Mouse (Mus musculus): ENCODE results near the gene Slc4a2.

Gene Slc4a2

DNA sequence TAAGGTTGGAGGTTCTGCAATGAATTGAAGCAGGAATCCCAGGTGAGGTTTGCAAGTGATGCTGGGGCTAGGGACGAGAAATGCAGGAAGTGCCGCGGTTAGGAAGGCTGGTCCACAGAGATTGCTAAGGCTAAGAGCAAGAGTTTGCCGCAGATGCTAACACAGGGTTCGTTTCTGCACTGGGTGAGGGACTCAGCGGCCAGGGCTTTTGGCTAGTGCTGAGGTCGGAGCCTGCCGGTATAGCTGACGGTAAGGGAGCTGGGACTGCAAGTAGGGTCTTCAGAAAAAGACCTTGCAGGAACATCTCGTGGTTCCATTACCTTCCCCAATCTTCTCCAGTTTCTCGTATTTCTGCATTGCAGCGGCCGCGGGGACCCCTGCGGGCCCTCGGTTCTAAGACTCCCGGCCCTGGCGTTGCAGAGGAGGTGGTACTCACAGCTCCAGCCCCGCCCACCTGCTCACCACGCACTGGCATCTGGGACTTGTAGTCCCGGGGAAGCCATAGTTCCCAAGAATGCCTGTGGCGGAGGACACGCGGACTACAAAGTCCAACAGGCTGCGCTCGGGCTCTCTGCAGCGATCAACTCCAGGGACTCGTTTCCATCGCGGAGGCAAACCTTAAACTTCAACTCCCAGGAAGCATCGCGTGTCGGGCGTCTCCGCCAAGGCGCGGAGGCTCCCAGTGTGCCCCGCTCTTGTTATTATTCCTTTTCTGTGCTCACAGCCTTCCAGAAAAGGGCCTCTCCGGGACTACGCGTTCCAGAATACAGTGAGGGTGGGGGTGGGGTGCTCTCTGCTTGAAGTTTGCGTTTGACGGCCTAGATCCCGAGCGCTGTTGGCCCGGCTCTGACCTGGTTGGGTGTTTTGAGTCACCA lies at the start of gene Slc4a2, which contains the start of gene Cdk5:
TSS of gene Slc4a2 (plus strand) at position 709 of the 875 bp plus-strand sequence.
TSS of gene Cdk5 (minus strand) at position 402 of the 875 bp plus-strand sequence.
- DNase-seq = peak; percentile 100

DNA sequence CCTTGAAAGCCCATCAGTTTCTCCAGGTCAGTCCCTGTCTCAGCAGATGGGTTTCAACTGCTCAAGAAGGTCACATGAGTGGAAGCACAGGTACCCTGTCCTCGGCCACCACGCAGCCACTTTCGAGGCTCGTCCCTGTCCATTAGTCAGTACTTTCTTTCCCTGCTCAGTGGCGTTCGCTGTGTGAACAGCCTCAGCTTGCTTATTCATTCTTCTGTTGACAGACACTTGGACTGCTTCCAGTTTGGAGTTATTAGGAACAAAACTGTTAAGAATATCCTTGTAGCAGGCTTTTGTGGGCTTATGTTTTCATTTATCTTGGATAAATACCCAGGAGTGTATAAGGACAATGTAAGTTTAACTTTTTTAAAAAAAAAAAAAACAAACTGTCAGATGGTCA lies 49.4 kb upstream of the Slc4a2 start:
- DNase-seq = no peak

DNA sequence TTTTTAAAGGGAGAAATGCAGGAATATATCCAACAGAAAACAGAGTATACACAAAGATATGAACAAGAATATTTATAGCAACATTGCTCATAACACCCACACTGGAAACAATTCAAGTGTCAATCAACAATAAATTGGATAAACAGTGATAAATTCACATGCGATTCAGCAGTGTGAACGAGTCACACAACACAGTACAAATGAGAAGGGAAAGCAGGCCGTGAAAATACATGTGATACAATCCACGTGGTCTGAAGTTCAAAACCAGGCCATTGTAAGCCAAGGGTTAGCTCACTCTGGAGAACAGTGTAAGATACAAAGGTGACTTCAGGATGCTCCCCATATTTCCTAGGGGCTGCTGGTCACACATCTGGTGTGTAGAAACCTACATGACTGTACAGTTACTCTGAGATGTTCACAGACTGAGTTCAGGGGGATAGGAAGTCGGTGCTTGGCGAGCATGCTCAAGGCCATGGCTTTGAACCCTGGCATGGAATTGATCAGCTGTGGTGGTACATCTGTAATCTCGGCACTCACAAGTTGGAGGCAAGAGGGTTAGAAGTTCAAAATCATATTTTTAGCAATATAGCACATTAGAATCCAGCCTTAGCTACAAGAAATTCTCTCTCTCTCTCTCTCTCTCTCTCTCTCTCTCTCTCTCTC lies 48.8 kb upstream of the Slc4a2 start:
- DNase-seq = no peak

- no peak for DNase-seq
Observed at GRCm38 (mm10) chr5:24378700-24379099, 44.9 kb upstream of the Slc4a2 start.

DNA sequence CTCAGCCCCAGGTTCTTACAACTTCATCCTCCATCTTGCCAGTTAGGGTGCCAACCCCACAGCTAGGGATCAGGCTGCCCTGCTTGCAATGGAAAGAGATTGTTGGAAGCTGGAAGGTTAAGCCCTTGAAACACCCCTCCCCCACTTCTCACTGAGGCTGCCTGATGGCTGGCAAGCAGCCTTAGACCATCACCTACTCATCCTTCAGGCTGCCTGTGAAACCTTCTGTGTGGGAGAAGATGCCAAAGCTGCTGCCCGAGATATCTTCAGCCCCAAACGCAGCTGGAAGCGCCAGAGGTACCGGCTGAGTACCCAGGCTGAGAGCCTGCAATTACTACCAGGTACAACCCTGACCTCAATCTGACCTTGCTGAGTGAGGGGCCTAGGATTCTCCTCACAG lies 44.1 kb upstream of the Slc4a2 start:
- no peak for DNase-seq

DNA sequence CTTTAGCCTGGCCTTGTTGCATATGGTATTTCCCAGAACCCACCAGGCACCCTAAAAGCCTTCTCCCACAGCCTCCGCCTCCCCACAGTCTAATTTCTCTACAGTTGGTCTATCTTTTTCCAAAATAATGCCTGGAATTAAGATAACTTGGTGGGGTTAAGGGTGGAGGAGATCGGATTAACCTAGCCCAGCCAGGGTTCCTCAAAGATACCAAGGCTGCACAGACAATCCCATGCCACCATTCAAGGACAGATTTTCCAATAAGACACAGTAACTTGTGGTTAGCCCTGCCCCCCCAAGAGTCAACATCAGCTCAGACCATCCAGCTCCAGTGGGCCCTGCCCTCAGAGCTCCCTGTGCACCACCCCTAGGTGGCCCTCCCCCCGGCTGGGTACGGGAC lies 43.1 kb upstream of the Slc4a2 start:
- DNase-seq = no peak

- no peak for DNase-seq
Observed at GRCm38 (mm10) chr5:24381486-24381885, 42.2 kb upstream of the Slc4a2 start.

DNA sequence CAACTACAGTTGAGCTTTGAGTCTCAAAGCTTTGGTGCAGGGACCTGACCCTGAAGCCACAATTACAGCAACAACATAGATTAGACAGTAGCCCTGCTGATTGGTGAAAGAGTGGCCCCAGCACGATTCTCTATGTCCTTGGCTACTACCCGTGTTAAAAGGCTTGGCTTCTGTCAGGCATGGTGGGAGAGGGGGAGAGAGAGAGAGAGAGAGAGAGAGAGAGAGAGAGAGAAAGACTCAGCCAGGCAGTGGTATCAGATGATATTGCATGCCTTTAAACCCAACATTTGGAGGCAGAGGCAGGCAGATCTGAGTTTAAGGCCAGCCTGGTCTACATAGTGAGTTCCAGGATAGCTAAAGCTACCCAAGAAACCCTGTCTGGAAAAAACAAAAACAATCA lies 41.6 kb upstream of the Slc4a2 start:
- no peak for DNase-seq

GRCm38 (mm10) chr5:24383026-24383859 lies 40.4 kb upstream of the Slc4a2 start:
- peak; percentile 99 for DNase-seq

DNA sequence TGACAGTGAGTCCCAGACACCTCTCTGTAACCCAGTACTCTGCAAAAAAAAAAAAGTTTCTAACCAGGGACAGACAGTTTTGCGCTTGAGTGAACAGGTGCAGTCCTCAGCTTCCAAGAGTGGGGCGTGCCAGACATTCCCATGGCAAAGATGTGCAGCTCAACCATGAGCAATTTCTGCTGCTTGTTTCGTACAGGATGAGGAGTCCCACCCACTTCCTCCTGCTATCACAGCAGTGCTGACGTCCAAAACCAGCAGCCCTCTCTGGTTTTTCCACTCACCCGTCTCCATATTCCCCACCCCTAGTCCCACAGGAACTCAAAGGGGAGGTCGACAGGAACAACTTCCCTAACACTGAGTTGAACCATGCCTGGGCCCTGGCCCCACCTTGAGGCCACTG lies 39.2 kb upstream of the Slc4a2 start:
- peak; percentile 99 for DNase-seq

GRCm38 (mm10) chr5:24385374-24385773 lies 38.3 kb upstream of the Slc4a2 start:
- DNase-seq = peak; percentile 91

DNA sequence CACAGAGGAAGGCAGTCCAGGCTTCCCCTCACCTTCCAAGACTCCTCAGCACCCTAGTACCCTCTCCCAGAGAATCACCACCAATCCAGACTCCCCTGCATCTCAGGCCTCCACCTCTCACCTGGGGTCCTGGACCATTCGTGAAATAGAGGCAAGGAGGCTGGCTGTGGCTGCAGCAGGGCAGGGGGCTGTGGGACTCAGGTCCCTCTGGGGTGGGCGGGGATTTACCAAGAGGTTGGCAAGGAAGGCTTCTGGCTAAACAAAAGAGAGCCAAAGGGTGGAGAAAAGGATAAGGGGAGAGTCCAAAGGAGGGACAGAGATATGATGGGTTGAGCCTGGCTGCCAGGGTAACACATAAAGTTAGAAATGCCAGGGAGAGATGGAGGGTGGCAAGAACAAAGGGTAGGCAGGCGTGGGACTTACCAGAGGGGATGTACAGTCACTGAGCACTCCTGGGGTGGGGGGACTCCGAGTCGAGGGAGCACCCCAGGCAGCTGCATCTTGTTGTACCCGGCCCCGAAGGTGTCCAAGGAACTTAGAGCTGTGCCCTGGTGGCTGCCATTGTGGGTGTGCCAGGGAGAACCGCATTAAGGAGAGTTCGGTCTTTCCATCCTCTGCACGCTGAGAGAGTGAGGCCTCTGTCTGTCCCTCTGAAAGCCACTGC lies 37.6 kb upstream of the Slc4a2 start:
- DNase-seq = peak; percentile 93

GRCm38 (mm10) chr5:24387264-24388241 lies 36.1 kb upstream of the Slc4a2 start:
- peak; percentile 96 for DNase-seq

GRCm38 (mm10) chr5:24388246-24388915 lies 35.3 kb upstream of the Slc4a2 start:
- no peak for DNase-seq

- peak; percentile 95 for DNase-seq
Observed at GRCm38 (mm10) chr5:24389011-24389657, 34.5 kb upstream of the Slc4a2 start.

- peak; percentile 92 for DNase-seq
Observed at GRCm38 (mm10) chr5:24389658-24390020, 34.0 kb upstream of the Slc4a2 start.

GRCm38 (mm10) chr5:24391864-24392263 lies 31.8 kb upstream of the Slc4a2 start, which contains the start of gene Atg9b:
Gene Atg9b (minus strand): TSS chr5:24392143.
- no peak for DNase-seq

- DNase-seq = peak; percentile 94
Observed at GRCm38 (mm10) chr5:24392724-24393123, 30.9 kb upstream of the Slc4a2 start.

DNA sequence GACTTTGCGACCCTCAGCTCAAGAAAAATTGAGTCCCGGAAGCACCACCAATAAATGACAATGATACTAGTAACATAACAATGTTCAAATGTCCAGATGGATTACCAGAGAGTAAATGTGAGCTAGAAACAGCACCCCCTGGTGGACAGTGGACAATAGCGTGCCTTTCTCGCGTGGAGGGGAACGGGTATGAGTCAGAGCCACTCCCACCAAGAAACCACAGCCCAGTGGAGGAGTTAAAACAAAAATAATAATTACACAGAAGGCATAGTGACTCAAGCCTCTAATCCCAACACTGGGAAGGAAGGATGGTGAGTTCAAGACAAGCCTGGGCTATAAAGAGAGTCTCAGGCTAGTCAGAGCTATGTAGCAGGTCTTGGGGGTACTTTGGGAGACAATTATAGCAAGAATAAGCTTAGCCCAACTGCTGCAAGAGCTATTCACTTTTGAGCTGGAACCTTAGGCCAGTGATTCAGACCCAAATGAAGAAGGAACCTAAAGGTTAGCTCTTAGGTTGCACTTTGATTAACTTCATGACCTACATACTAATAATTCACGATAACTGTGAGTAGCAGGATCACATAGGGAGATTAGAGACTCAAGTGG lies 30.1 kb upstream of the Slc4a2 start, which contains the start of gene Abcb8:
TSS of gene Abcb8 (plus strand) at position 272 of the 606 bp plus-strand sequence.
- peak; percentile 98 for DNase-seq

Measured in heart, adult 11 months (tissue).